Mouse (Mus musculus) heart, postnatal 0 days (tissue): ENCODE measurements around the gene Mlh1. TPM values are rescaled to one million over a fixed set of nuclear protein-coding genes. Genes with fewer than 3 reads are reported as not detected.

ENCODE experiments used
- ATAC-seq: fragments of 200-750 bp; cut with Nextera tagmentation; 2 replicates; pipeline ENCODE4 v1.8.0; 2017; ENCODE audit warnings: low read depth, moderate number of reproducible peaks, moderate library complexity; ENCODE audit not compliant: insufficient read depth
- DNase-seq: peaks from one replicate; pipeline ENCODE4 v3.0.0-alpha.2; 2016; ENCODE audit warnings: low spot score
- H3K27ac ChIP-seq: fragments of 300-500 bp; sonication (generic); 2 replicates; pipeline ENCODE4 v1.5.1; 2014; ENCODE audit warnings: low read depth, mild to moderate bottlenecking
- H3K27me3 ChIP-seq: fragments of 300-500 bp; sonication (generic); 2 replicates; pipeline ENCODE4 v1.6.1; 2014; ENCODE audit warnings: low read length, mixed read lengths; ENCODE audit not compliant: control insufficient read depth, insufficient read depth
- H3K36me3 ChIP-seq: fragments of 300-500 bp; sonication (generic); replicated peaks from 2 replicates; pipeline ENCODE4 v1.6.1; 2014; ENCODE audit warnings: low read length, mixed read lengths; ENCODE audit not compliant: control insufficient read depth, insufficient read depth
- H3K4me1 ChIP-seq: fragments of 300-500 bp; sonication (generic); 2 replicates; pipeline ENCODE4 v1.6.1; 2014; ENCODE audit warnings: antibody characterized with exemption; ENCODE audit not compliant: control insufficient read depth, insufficient read depth
- H3K4me2 ChIP-seq: fragments of 300-500 bp; sonication (generic); 2 replicates; pipeline ENCODE4 v1.6.1; 2014; ENCODE audit warnings: low read depth, mild to moderate bottlenecking, low read length, moderate library complexity
- H3K4me3 ChIP-seq: fragments of 300-500 bp; sonication (generic); 2 replicates; pipeline ENCODE4 v1.5.1; 2014; ENCODE audit warnings: low read depth, low read length
- H3K9ac ChIP-seq: fragments of 300-500 bp; sonication (generic); replicated peaks from 2 replicates; pipeline ENCODE4 v1.6.1; 2014; ENCODE audit warnings: low read depth, low read length, mixed read lengths
- H3K9me3 ChIP-seq: fragments of 300-500 bp; sonication (generic); replicated peaks from 2 replicates; pipeline ENCODE4 v1.6.1; 2016; ENCODE audit warnings: low read length; ENCODE audit not compliant: control insufficient read depth
- CTCF ChIP-seq: IDR thresholded peaks from 2 replicates; pipeline ENCODE4 v1.5.1; 2016; ENCODE audit warnings: antibody characterized with exemption, control low read depth, low read depth
- EP300 ChIP-seq: IDR thresholded peaks from 2 replicates; pipeline ENCODE4 v1.6.1; 2016; ENCODE audit warnings: antibody characterized with exemption, low read depth
- WGBS: fragments of 180-500 bp; shearing (Covaris S2); extraction: QIAGEN DNeasy Blood & Tissue Kit; methylation state at CpG from one replicate; pipeline ENCODE4 v1.1.7; 2014; 5-methylcytosine and 5-hydroxymethylcytosine counted together
- polyA plus RNA-seq: library from polyadenylated mRNA; unstranded; fragments of >200 nt; fragmentation: Nextera tagmentation; extraction: Ambion mirVana; gene quantifications from 2 replicates; pipeline ENCODE4 v1.2.1, GENCODE M21; 2015
- total RNA-seq: library from RNA; depleted of rRNA; stranded (reverse); fragments of >200 nt; gene quantifications from 2 replicates; pipeline ENCODE4 v1.2.3, GENCODE M21; 2014; ENCODE audit warnings: low replicate concordance

Mlh1 gene
- total and polyA plus RNA-seq, 2 experiments from 2014 or later, result 18.4 to 19.7 TPM

- no peaks in the 10 kb centered on the region for H3K4me1 ChIP-seq
- no peaks in the 10 kb centered on the region for H3K27me3 ChIP-seq
- no peak for TF ChIP-seq CTCF
- TF ChIP-seq EP300, result no peak
- H3K36me3 ChIP-seq, result peaks cover 73% of the 10 kb centered on the region
- H3K9me3 ChIP-seq, result no peaks in the 10 kb centered on the region
- H3K4me2 ChIP-seq, result no peak overlapping the region
- H3K27ac ChIP-seq, result no peak overlapping the region
- ATAC-seq, result no peak
- no peak overlapping the region for H3K9ac ChIP-seq
- H3K4me3 ChIP-seq, result no peak overlapping the region
- WGBS, result 91% methylated on average over 4 of the region's 4 CpGs
- no peak for DNase-seq
Measured at GRCm38 (mm10) chr9:111197712-111198111, 73.9 kb downstream of the Mlh1 start.

- TF ChIP-seq CTCF (no peak), EP300 (no peak)
- Histone ChIP-seq H3K4me1 (no peaks in the 10 kb centered on the region), H3K27me3 (no peaks in the 10 kb centered on the region), H3K4me3 (no peak overlapping the region), H3K9ac (no peak overlapping the region), H3K4me2 (no peak overlapping the region), H3K36me3 (peaks cover 70% of the 10 kb centered on the region), H3K9me3 (no peaks in the 10 kb centered on the region), H3K27ac (no peak overlapping the region)
- ATAC-seq, result no peak
- DNase-seq, result no peak
- 85% methylated on average over 3 of the region's 3 CpGs for WGBS
Measured at GRCm38 (mm10) chr9:111197116-111197515, 74.5 kb downstream of the Mlh1 start.

- 91% methylated on average over 2 of the region's 2 CpGs for WGBS
- Histone ChIP-seq H3K4me3 (no peak overlapping the region), H3K36me3 (peaks cover 61% of the 10 kb centered on the region), H3K4me1 (no peaks in the 10 kb centered on the region), H3K4me2 (no peak overlapping the region), H3K27me3 (no peaks in the 10 kb centered on the region), H3K27ac (no peak overlapping the region), H3K9ac (no peak overlapping the region), H3K9me3 (no peaks in the 10 kb centered on the region)
- TF ChIP-seq EP300 (no peak), CTCF (no peak)
- ATAC-seq, result no peak
- no peak for DNase-seq
Measured at GRCm38 (mm10) chr9:111193211-111193610, 78.4 kb downstream of the Mlh1 start.

GRCm38 (mm10) chr9:111188731-111189130 is 82.9 kb downstream of the Mlh1 start:
- Histone ChIP-seq H3K4me1 (no peaks in the 10 kb centered on the region), H3K9me3 (no peaks in the 10 kb centered on the region), H3K4me2 (no peak overlapping the region), H3K4me3 (no peak overlapping the region), H3K27ac (peak overlapping the region; percentile 30; the same call in 1 of the 2 replicates), H3K9ac (no peak overlapping the region), H3K36me3 (peaks cover 59% of the 10 kb centered on the region), H3K27me3 (no peaks in the 10 kb centered on the region)
- TF ChIP-seq CTCF (no peak), EP300 (no peak)
- peak; percentile 33; the same call in 1 of the 2 replicates for ATAC-seq
- peak; percentile 35 for DNase-seq
- 53% methylated on average over 7 of the region's 7 CpGs for WGBS

GRCm38 (mm10) chr9:111186861-111187260 is 84.7 kb downstream of the Mlh1 start:
- ATAC-seq, result no peak
- 88% methylated on average over 6 of the region's 6 CpGs for WGBS
- no peak overlapping the region for H3K9ac ChIP-seq

GRCm38 (mm10) chr9:111184929-111185328 is 86.7 kb downstream of the Mlh1 start:
- H3K4me3 ChIP-seq, result no peak overlapping the region
- whole genome bisulfite sequencing, result 81% methylated on average over 4 of the region's 4 CpGs
- H3K36me3 ChIP-seq, result peaks cover 57% of the 10 kb centered on the region
- ATAC-seq, result no peak
- H3K4me2 ChIP-seq, result no peak overlapping the region
- DNase-seq, result no peak
- no peak overlapping the region for H3K27ac ChIP-seq
- H3K9me3 ChIP-seq, result no peaks in the 10 kb centered on the region
- no peak overlapping the region for H3K9ac ChIP-seq
- no peak for TF ChIP-seq EP300
- TF ChIP-seq CTCF, result no peak
- no peaks in the 10 kb centered on the region for H3K4me1 ChIP-seq
- H3K27me3 ChIP-seq, result no peaks in the 10 kb centered on the region

More at GRCm38 (mm10) chr9:111186861-111187260, 84.7 kb downstream of the Mlh1 start:
- no peak for DNase-seq
- no peak overlapping the region for H3K4me2 ChIP-seq
- peaks cover 53% of the 10 kb centered on the region for H3K36me3 ChIP-seq
- H3K9me3 ChIP-seq, result no peaks in the 10 kb centered on the region
- no peaks in the 10 kb centered on the region for H3K27me3 ChIP-seq
- no peak overlapping the region for H3K27ac ChIP-seq
- H3K4me1 ChIP-seq, result no peaks in the 10 kb centered on the region
- no peak overlapping the region for H3K4me3 ChIP-seq
- no peak for TF ChIP-seq EP300
- TF ChIP-seq CTCF, result no peak
